In genomic region chr1:89580999-89581765, GRCm38 (mm10) we compare ENCODE assay signal across 8 mouse cellular contexts.
DNase-seq lines count a peak whose midpoint lies in the region; ATAC-seq and TF ChIP-seq lines count a peak whose summit lies in the region.

No protein-coding gene starts in this region.

- peak overlapping the region; percentile 92 for H3K9ac ChIP-seq in hindbrain, embryonic 16.5 days (ENCODE audit: low read depth, low read length)
- H3K9ac ChIP-seq in midbrain, postnatal 0 days (replicated peaks; ENCODE audit: low read length, poor library complexity, severe bottlenecking) = peak overlapping the region; percentile 92

- intact Hi-C loops in gastrocnemius, adult 2 months (cut with DNase I) = loop anchor here (1.0 to 5.0 kb wide), 3 partner anchors 54 to 258 kb away; no protein-coding TSS in a partner anchor

- TF ChIP-seq CTCF in gastrocnemius, adult 2 months (IDR thresholded peaks at IDR 0.05) = peak; percentile 92
- peak; percentile 65 for TF ChIP-seq CTCF in midbrain, postnatal 0 days (IDR thresholded peaks at IDR 0.05)

- DNase-seq in left cerebral cortex, adult 18-20 months (ENCODE audit: low spot score in 2 of 2) = peak; percentile 46 to 51
- no peak for DNase-seq in left cerebral cortex, adult 11 months (ENCODE audit: low spot score)
- peak; percentile 73 for DNase-seq in cerebellum, adult 9-11 months
- peak; percentile 85 for DNase-seq in gastrocnemius, adult 2 months
- peak; percentile 41 for DNase-seq in liver
- peak; percentile 73 for DNase-seq in midbrain, postnatal 0 days (ENCODE audit: low spot score)
- peak; percentile 67 for DNase-seq in urinary bladder, postnatal 14 days (ENCODE audit: low spot score)

- H3K4me1 ChIP-seq in hindbrain, embryonic 16.5 days (ENCODE audit: control insufficient read depth, insufficient read depth, low read depth, low read length) = peaks cover 60% of the 10 kb centered on the region
- H3K4me1 ChIP-seq in midbrain, postnatal 0 days (ENCODE audit: insufficient read depth, low read length) = peaks cover 29% of the 10 kb centered on the region

- peak overlapping the region; percentile 79 for H3K27ac ChIP-seq in gastrocnemius, adult 2 months
- peak overlapping the region; percentile 95 for H3K27ac ChIP-seq in hindbrain, embryonic 16.5 days (ENCODE audit: low read depth, low read length)
- peak overlapping the region; percentile 96 for H3K27ac ChIP-seq in midbrain, postnatal 0 days (ENCODE audit: low read depth, low read length)

- H3K4me3 ChIP-seq in gastrocnemius, adult 2 months = peak overlapping the region; percentile 85
- peak overlapping the region; percentile 88 for H3K4me3 ChIP-seq in hindbrain, embryonic 16.5 days (ENCODE audit: low read length)
- H3K4me3 ChIP-seq in midbrain, postnatal 0 days (ENCODE audit: low read depth, low read length) = peak overlapping the region; percentile 69

- no peaks in the 10 kb centered on the region for H3K36me3 ChIP-seq in hindbrain, embryonic 16.5 days (ENCODE audit: control insufficient read depth, insufficient read depth, low read length)
- H3K36me3 ChIP-seq in midbrain, postnatal 0 days (ENCODE audit: insufficient read depth, low read length) = no peaks in the 10 kb centered on the region

- ATAC-seq in hindbrain, embryonic 16.5 days = peak; percentile 37
- ATAC-seq in midbrain, postnatal 0 days (ENCODE audit: low FRiP score) = peak; percentile 45

- whole genome bisulfite sequencing in hindbrain, embryonic 16.5 days = under 1% methylated on average over 82 of the region's 95 CpGs
- WGBS in midbrain, postnatal 0 days = under 1% methylated on average over 84 of the region's 95 CpGs

- H3K4me2 ChIP-seq in hindbrain, embryonic 16.5 days (ENCODE audit: low read length) = peak overlapping the region; percentile 73
- peak overlapping the region; percentile 90 for H3K4me2 ChIP-seq in midbrain, postnatal 0 days (ENCODE audit: low read depth, low read length, poor library complexity, severe bottlenecking)

- H3K9me3 ChIP-seq in hindbrain, embryonic 16.5 days (ENCODE audit: control insufficient read depth, low read length) = no peaks in the 10 kb centered on the region
- no peaks in the 10 kb centered on the region for H3K9me3 ChIP-seq in midbrain, postnatal 0 days (ENCODE audit: low read length)

- H3K27me3 ChIP-seq in hindbrain, embryonic 16.5 days (replicated peaks; ENCODE audit: control insufficient read depth, insufficient read depth, low read length) = no peaks in the 10 kb centered on the region
- H3K27me3 ChIP-seq in midbrain, postnatal 0 days (ENCODE audit: insufficient read depth, low read length) = no peaks in the 10 kb centered on the region
